Mouse (Mus musculus): ENCODE measurements around the gene Mgst2.

DNA sequence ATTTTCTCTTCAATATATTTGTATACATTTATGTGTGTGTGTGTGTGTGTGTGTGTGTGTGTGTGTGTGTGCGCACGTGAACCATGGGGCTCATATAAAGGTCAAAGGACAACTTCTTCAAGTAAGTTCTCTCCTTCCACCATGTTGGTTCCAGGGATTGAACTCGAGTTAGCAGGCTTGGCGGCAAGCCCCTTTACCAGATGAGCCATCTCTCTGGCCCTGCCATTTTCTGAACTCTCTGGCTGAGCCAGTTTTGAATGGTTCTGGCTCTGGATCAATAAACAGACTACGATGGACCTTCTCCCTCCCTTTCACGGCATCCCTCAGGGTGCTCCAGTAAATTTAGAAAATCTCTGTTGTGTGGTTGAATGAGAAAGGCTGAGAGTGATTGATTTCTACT is 26.6 kb downstream of the Mgst2 start:
- TF ChIP-seq CTCF (IDR thresholded peaks at IDR 0.05; ENCODE audit: extremely low read depth, insufficient read depth, insufficient read length, insufficient replicate concordance) (no peak), POLR2A (IDR thresholded peaks at IDR 0.05; ENCODE audit: low read depth, low read length) (no peak)

All from spleen, adult 2 months (tissue).